In the genomic region with DNA sequence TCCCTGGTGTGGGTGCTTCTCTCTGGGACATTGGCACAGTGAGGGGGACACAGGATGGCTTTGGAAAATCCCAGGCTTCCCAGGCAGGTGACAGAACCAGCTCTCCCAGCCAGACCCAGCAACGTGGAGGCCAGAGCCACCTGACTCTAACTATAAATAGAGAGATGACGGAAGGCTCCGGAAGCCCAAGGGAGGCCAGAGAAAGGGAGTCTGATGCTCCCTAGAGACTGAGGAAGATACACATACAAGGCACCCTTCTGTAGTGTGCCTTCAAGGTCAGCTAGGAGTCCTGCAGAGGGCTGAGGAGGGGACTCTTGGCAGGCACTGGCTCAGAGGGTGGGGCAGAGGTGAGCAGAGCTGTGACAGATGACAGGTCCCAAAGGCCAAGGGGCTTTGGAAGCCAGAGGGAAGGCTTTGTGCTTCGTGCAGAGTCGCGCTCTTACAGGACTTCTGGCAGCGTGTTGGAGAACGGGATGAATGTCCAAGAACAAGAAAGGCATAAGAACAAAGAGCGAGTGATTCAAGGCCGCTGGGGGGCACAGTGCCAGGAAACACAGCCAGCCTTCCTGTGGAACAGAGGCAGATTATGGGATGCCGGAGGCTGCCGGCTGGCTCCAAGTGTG, we compare ENCODE assay signal across 8 mouse cellular contexts. TPM values are rescaled to one million over a fixed set of nuclear protein-coding genes. Genes with fewer than 3 reads are reported as not detected.
A peak's percentile ranks its signal among the peaks of the same experiment; 100 is the strongest.
DNase-seq lines count a peak whose midpoint lies in the region; ATAC-seq and TF ChIP-seq lines count a peak whose summit lies in the region.

No protein-coding gene starts in this region.

- no peak overlapping the region for H3K9ac ChIP-seq in intestine, embryonic 14.5 days (ENCODE audit: low read length)
- no peak overlapping the region for H3K9ac ChIP-seq in intestine, embryonic 15.5 days
- H3K9ac ChIP-seq in heart, adult 2 months (ENCODE audit: low read depth, low read length), result peak overlapping the region; percentile 4; the same call in 1 of the 2 replicates
- H3K9ac ChIP-seq in stomach, embryonic 16.5 days (ENCODE audit: low read length), result no peak overlapping the region

- TF ChIP-seq POLR2A in heart, adult 2 months (IDR thresholded peaks at IDR 0.05; ENCODE audit: insufficient read depth, low read depth, low read length), result no peak

- peak; percentile 61 for DNase-seq in intestine, embryonic 14.5 days (ENCODE audit: low spot score)
- DNase-seq in cerebellum, postnatal 14 days, result peak; percentile 72 to 84
- DNase-seq in heart, adult 2 months, result peak; percentile 67 to 68
- DNase-seq in layer of hippocampus, adult 18-20 months (ENCODE audit: low spot score in 2 of 2), result peak; percentile 51 to 81
- peak; percentile 58 for DNase-seq in lung, postnatal 36 days
- DNase-seq in urinary bladder, adult 2 months (ENCODE audit: low spot score), result no peak

- H3K4me1 ChIP-seq in intestine, embryonic 14.5 days (replicated peaks; ENCODE audit: control insufficient read depth, insufficient read depth, low read length), result no peaks in the 10 kb centered on the region
- H3K4me1 ChIP-seq in intestine, embryonic 15.5 days (replicated peaks), result peaks cover 5% of the 10 kb centered on the region
- peaks cover 6% of the 10 kb centered on the region for H3K4me1 ChIP-seq in heart, adult 2 months (ENCODE audit: control insufficient read depth, insufficient read depth, low read length)
- H3K4me1 ChIP-seq in stomach, embryonic 16.5 days (ENCODE audit: control insufficient read depth, insufficient read depth, low read length), result no peaks in the 10 kb centered on the region

- no peaks in the 10 kb centered on the region for H3K9me3 ChIP-seq in intestine, embryonic 14.5 days (ENCODE audit: control insufficient read depth, low read length)
- H3K9me3 ChIP-seq in intestine, embryonic 15.5 days, result no peaks in the 10 kb centered on the region
- no peaks in the 10 kb centered on the region for H3K9me3 ChIP-seq in stomach, embryonic 16.5 days (replicated peaks; ENCODE audit: control insufficient read depth, low read length)

- H3K27ac ChIP-seq in intestine, embryonic 14.5 days (ENCODE audit: low read depth), result no peak overlapping the region
- H3K27ac ChIP-seq in intestine, embryonic 15.5 days, result no peak overlapping the region
- H3K27ac ChIP-seq in heart, adult 2 months, result peak overlapping the region; percentile 68
- H3K27ac ChIP-seq in stomach, embryonic 16.5 days (ENCODE audit: low read length), result no peak overlapping the region

- H3K36me3 ChIP-seq in intestine, embryonic 14.5 days (ENCODE audit: control insufficient read depth, insufficient read depth, low read length), result no peaks in the 10 kb centered on the region
- no peaks in the 10 kb centered on the region for H3K36me3 ChIP-seq in intestine, embryonic 15.5 days
- H3K36me3 ChIP-seq in heart, adult 2 months (ENCODE audit: control insufficient read depth, insufficient read depth, low read length), result no peaks in the 10 kb centered on the region
- H3K36me3 ChIP-seq in stomach, embryonic 16.5 days (ENCODE audit: control insufficient read depth, insufficient read depth, low read length), result no peaks in the 10 kb centered on the region

- H3K27me3 ChIP-seq in intestine, embryonic 14.5 days (replicated peaks; ENCODE audit: control insufficient read depth, insufficient read depth, low read length), result no peaks in the 10 kb centered on the region
- H3K27me3 ChIP-seq in intestine, embryonic 15.5 days (replicated peaks), result peaks cover 3% of the 10 kb centered on the region; the same call in 1 of the 2 replicates
- no peaks in the 10 kb centered on the region for H3K27me3 ChIP-seq in heart, adult 2 months (ENCODE audit: control insufficient read depth, insufficient read depth, low read length)
- 0 out of 2 replicates have a peak, but pooled peaks cover 7% of the 10 kb centered on the region for H3K27me3 ChIP-seq in stomach, embryonic 16.5 days (ENCODE audit: control insufficient read depth, insufficient read depth, low read length)

- no peak overlapping the region for H3K4me2 ChIP-seq in intestine, embryonic 14.5 days (ENCODE audit: low read length)
- H3K4me2 ChIP-seq in intestine, embryonic 15.5 days (replicated peaks), result no peak overlapping the region
- H3K4me2 ChIP-seq in stomach, embryonic 16.5 days (ENCODE audit: low read depth, low read length), result no peak overlapping the region

- intact Hi-C loops in heart, adult 2 months (cut with DNase I), result loop anchor here (1.0 to 2.0 kb wide), 2 partner anchors 47 to 53 kb away; a partner anchor contains a TSS

- no peak for TF ChIP-seq EP300 in heart, adult 2 months (IDR thresholded peaks at IDR 0.05; ENCODE audit: insufficient read depth, low read depth, low read length)

- no peak for ATAC-seq in intestine, embryonic 14.5 days (replicated peaks; ENCODE audit: low FRiP score, low TSS enrichment, low read depth)
- ATAC-seq in intestine, embryonic 15.5 days, result no peak
- peak; percentile 30; the same call in 1 of the 2 replicates for ATAC-seq in stomach, embryonic 16.5 days (ENCODE audit: insufficient read depth, low FRiP score)

- WGBS in intestine, embryonic 14.5 days, result 52% methylated on average over 12 of the region's 12 CpGs
- WGBS in intestine, embryonic 15.5 days, result 49% methylated on average over 12 of the region's 12 CpGs
- WGBS in heart, adult 2 months, result 9% methylated on average over 12 of the region's 12 CpGs
- 30% methylated on average over 12 of the region's 12 CpGs for WGBS in stomach, embryonic 16.5 days

- H3K79me2 ChIP-seq in heart, adult 2 months (replicated peaks; ENCODE audit: control insufficient read depth, insufficient read depth, low read length), result no peaks in the 10 kb centered on the region

- no peak for TF ChIP-seq CTCF in heart, adult 2 months (IDR thresholded peaks at IDR 0.05)

- H3K4me3 ChIP-seq in intestine, embryonic 14.5 days (ENCODE audit: low read depth, low read length), result no peak overlapping the region
- no peak overlapping the region for H3K4me3 ChIP-seq in intestine, embryonic 15.5 days (replicated peaks)
- H3K4me3 ChIP-seq in heart, adult 2 months, result no peak overlapping the region
- H3K4me3 ChIP-seq in stomach, embryonic 16.5 days (replicated peaks; ENCODE audit: low read length), result no peak overlapping the region

RNA-seq across cellular contexts. Expression of a gene that starts 37.3 kb away (rescaled TPM):
- 4.2 and 4.7 TPM in 2 replicates for polyA plus RNA-seq in intestine, embryonic 14.5 days (2014; fragmentation: Nextera tagmentation; extraction: Ambion mirVana)
- polyA plus RNA-seq in intestine, embryonic 15.5 days (2015; fragmentation: Nextera tagmentation; extraction: Ambion mirVana), result 3.5 and 3.6 TPM in 2 replicates
- 1 to 10 TPM; 2.5 to 3.3 TPM for total RNA-seq in heart, adult 2 months (2021)
- 4.8 and 5.7 TPM in 2 replicates for polyA plus RNA-seq in heart, adult 2 months (2012; rRNA removed)
- 100 to 1,000 TPM; 107 to 118 TPM for total RNA-seq in layer of hippocampus, adult 18-20 months (2021)
- polyA plus RNA-seq in stomach, embryonic 16.5 days (2015; fragmentation: Nextera tagmentation; extraction: Ambion mirVana), result 2.9 and 3.4 TPM in 2 replicates
- 5.5 and 6.4 TPM in 2 replicates for polyA plus RNA-seq in urinary bladder, adult 2 months (2012; rRNA removed)

RNA-seq across cellular contexts. Expression of a gene that starts 47.0 kb away (rescaled TPM):
- 1.5 TPM in 2 replicates for polyA plus RNA-seq in intestine, embryonic 14.5 days (2014; fragmentation: Nextera tagmentation; extraction: Ambion mirVana)
- polyA plus RNA-seq in intestine, embryonic 15.5 days (2015; fragmentation: Nextera tagmentation; extraction: Ambion mirVana), result 1.7 and 3.1 TPM in 2 replicates
- total RNA-seq in heart, adult 2 months (2021), result 10 to 100 TPM; 35.7 to 38.6 TPM
- polyA plus RNA-seq in heart, adult 2 months (2012; rRNA removed), result 17.6 and 20.1 TPM in 2 replicates
- 100 to 1,000 TPM; 280 to 316 TPM for total RNA-seq in layer of hippocampus, adult 18-20 months (2021)
- polyA plus RNA-seq in stomach, embryonic 16.5 days (2015; fragmentation: Nextera tagmentation; extraction: Ambion mirVana), result 0.84 TPM in 2 replicates
- 1.2 TPM in 2 replicates for polyA plus RNA-seq in urinary bladder, adult 2 months (2012; rRNA removed)
